Mouse (Mus musculus) adrenal gland, adult 18-20 months (tissue): Measurements from ENCODE around the gene BC067074. TPM values are rescaled to one million over a fixed set of nuclear protein-coding genes. Genes with fewer than 3 reads are reported as not detected.
"Not testable (repeated sequence)": the region's sequence is repeated elsewhere in the genome, so short reads cannot be mapped to it uniquely, and the experiment has no call there.

Source experiments
- DNase-seq, 2 experiments: peaks; one replicate each; pipeline ENCODE4 v3.0.0; 2021 to 2022; ENCODE audit warnings: low spot score in 2 of 2
- long read RNA-seq, 2 experiments: library from polyadenylated mRNA; stranded (forward); transcript quantifications; one replicate each; pipeline ENCODE4 v2.0.0; 2021
- total RNA-seq, 2 experiments: library from RNA; stranded (reverse); gene quantifications; 1 replicate in 1 of 2; 2 replicates in 1 of 2; pipeline ENCODE4 v1.2.3; 2021

The BC067074 gene
- total RNA-seq, result 1 to 10 TPM in 1 of 2 experiments, under 1 TPM in 1; 0.76 to 1.2 TPM
- long read RNA-seq, experiment 1, result 0 reads
- long read RNA-seq, experiment 2, result 0 reads

GRCm38 (mm10) chr13:113292975-113293706 is at the start of gene BC067074:
Gene BC067074 (plus strand): TSS chr13:113293159.
- DNase-seq, result no peak

GRCm38 (mm10) chr13:113245025-113245424 is 47.9 kb upstream of the BC067074 start:
- DNase-seq, result no peak

GRCm38 (mm10) chr13:113252580-113252979 is 40.4 kb upstream of the BC067074 start:
- not testable (repeated sequence) for DNase-seq

- no peak for DNase-seq
Measured at GRCm38 (mm10) chr13:113256766-113257165, 36.2 kb upstream of the BC067074 start.

- DNase-seq, result no peak
Measured at GRCm38 (mm10) chr13:113257190-113257589, 35.8 kb upstream of the BC067074 start.

GRCm38 (mm10) chr13:113259237-113259636 is 33.7 kb upstream of the BC067074 start:
- DNase-seq, result no peak

GRCm38 (mm10) chr13:113262822-113263221 is 30.1 kb upstream of the BC067074 start:
- no peak for DNase-seq

- DNase-seq, result peak; percentile 31 to 50
Measured at GRCm38 (mm10) chr13:113265257-113265656, 27.7 kb upstream of the BC067074 start.

- DNase-seq, result peak; percentile 73 to 75
Measured at GRCm38 (mm10) chr13:113266495-113266951, 26.4 kb upstream of the BC067074 start.

GRCm38 (mm10) chr13:113267204-113267603 is 25.8 kb upstream of the BC067074 start:
- no peak for DNase-seq

- peak; percentile 71 to 73 for DNase-seq
Measured at GRCm38 (mm10) chr13:113269777-113270776, 22.9 kb upstream of the BC067074 start.

GRCm38 (mm10) chr13:113271189-113271588 is 21.8 kb upstream of the BC067074 start:
- DNase-seq, result no peak

GRCm38 (mm10) chr13:113287141-113287540 is 5.8 kb upstream of the BC067074 start:
- DNase-seq, result no peak

GRCm38 (mm10) chr13:113288210-113289197 is 4.5 kb upstream of the BC067074 start:
- no peak for DNase-seq

- no peak for DNase-seq
Measured at GRCm38 (mm10) chr13:113289760-113290159, 3.2 kb upstream of the BC067074 start.

GRCm38 (mm10) chr13:113292001-113292400 is 958 bp upstream of the BC067074 start:
- DNase-seq, result no peak

GRCm38 (mm10) chr13:113293707-113294432 is 911 bp downstream of the BC067074 start:
- no peak for DNase-seq

- no peak for DNase-seq
Measured at GRCm38 (mm10) chr13:113295817-113296485, 3.0 kb downstream of the BC067074 start.

- no peak for DNase-seq
Measured at GRCm38 (mm10) chr13:113306581-113306980, 13.6 kb downstream of the BC067074 start.
